Mouse (Mus musculus) erythroid progenitor cell, adult 5-6 weeks (primary cell): ENCODE measurements around the gene Art2b. TPM values are rescaled to one million over a fixed set of nuclear protein-coding genes. Genes with fewer than 3 reads are reported as not detected.

ENCODE experiments used
- total RNA-seq, 2 experiments: library from RNA; stranded (forward) in 1 of 2; stranded (reverse) in 1 of 2; fragments of 150-400 nt in 1 of 2; fragments of 186-747, 209-891 nt in 1 of 2; gene quantifications; 2 replicates each; pipeline versions ENCODE4 v1.2.3 to v1.2.4; 2015 to 2017; ENCODE audit warnings: low replicate concordance in 2 of 2

The Art2b gene
- total RNA-seq, 2 experiments from 2014 or later, result 8.8 TPM; not detected in 1

Other genes with a start within 250 kb of the Art2b start
- gene Arap1, start 237.5 kb downstream of the Art2b start, total RNA-seq (2015; ENCODE audit: low replicate concordance), result 15.1 and 20.1 TPM in 2 replicates
- gene Arap1, start 237.5 kb downstream of the Art2b start, total RNA-seq (2017; ENCODE audit: low replicate concordance), result 10.6 and 12.7 TPM in 2 replicates
- gene Gm45837, start 174.7 kb downstream of the Art2b start, total RNA-seq (2015; ENCODE audit: low replicate concordance), result not detected in 2 replicates
- gene Gm45837, start 174.7 kb downstream of the Art2b start, total RNA-seq (2017; ENCODE audit: low replicate concordance), result 4.2 TPM in 1 of 2 replicates, not detected in the other
- 15.9 and 17.2 TPM in 2 replicates for gene Pde2a, start 163.9 kb downstream of the Art2b start, total RNA-seq (2015; ENCODE audit: low replicate concordance)
- gene Pde2a, start 163.9 kb downstream of the Art2b start, total RNA-seq (2017; ENCODE audit: low replicate concordance), result 1.7 and 11.8 TPM in 2 replicates
- 0.84 and 1.4 TPM in 2 replicates for gene Clpb, start 78.0 kb upstream of the Art2b start, total RNA-seq (2015; ENCODE audit: low replicate concordance)
- 1.3 and 9.0 TPM in 2 replicates for gene Clpb, start 78.0 kb upstream of the Art2b start, total RNA-seq (2017; ENCODE audit: low replicate concordance)
- not detected in 2 replicates for gene Phox2a, start 232.7 kb upstream of the Art2b start, total RNA-seq (2015; ENCODE audit: low replicate concordance)
- not detected in 2 replicates for gene Phox2a, start 232.7 kb upstream of the Art2b start, total RNA-seq (2017; ENCODE audit: low replicate concordance)